Mouse (Mus musculus) right cerebral cortex, adult 18-20 months (tissue): ENCODE measurements at regions not wholly inside any gene's neighbourhood (a gene's known extent, or its start where the extent isn't known, plus 50 kb on each side); places are given as distances from the start of the nearest gene placed in this dataset.

Experiments used
- DNase-seq: peaks from one replicate; pipeline ENCODE4 v3.0.0; 2022; ENCODE audit warnings: mixed read lengths

- DNase-seq = no peak
Measured at GRCm38 (mm10) chr8:8745615-8746285, 55.4 kb upstream of the Arglu1 start.
